Mouse (Mus musculus) embryonic fibroblast, embryonic 13.5 days (primary cell): Measurements from ENCODE around the gene Spon1. TPM values are rescaled to one million over a fixed set of nuclear protein-coding genes. Genes with fewer than 3 reads are reported as not detected.

Source experiments
- H3K27ac ChIP-seq: 2 replicates; pipeline ENCODE4 v1.5.1; 2012; ENCODE audit warnings: low read length, control low read depth, inconsistent platforms; ENCODE audit not compliant: insufficient read depth
- H3K4me1 ChIP-seq: 2 replicates; pipeline ENCODE4 v1.6.1; 2011; ENCODE audit warnings: low read length; ENCODE audit not compliant: control insufficient read depth, insufficient read depth
- H3K4me3 ChIP-seq: 2 replicates; pipeline ENCODE4 v1.5.1; 2011; ENCODE audit warnings: mild to moderate bottlenecking, control low read depth, low read length; ENCODE audit not compliant: insufficient read depth
- CTCF ChIP-seq: IDR thresholded peaks from 2 replicates; pipeline ENCODE4 v1.5.1; 2011; ENCODE audit warnings: mild to moderate bottlenecking, control low read depth, low read length, moderate library complexity, borderline replicate concordance; ENCODE audit not compliant: insufficient read depth
- POLR2A ChIP-seq: IDR thresholded peaks from 2 replicates; pipeline ENCODE4 v1.6.1; 2011; ENCODE audit warnings: low read depth, mild to moderate bottlenecking, control low read depth, low read length, moderate library complexity
- polyA plus RNA-seq: library from polyadenylated mRNA; stranded (reverse); fragments of >200 nt; gene quantifications from 2 replicates; pipeline ENCODE4 v1.2.4, GENCODE M21; 2011; ENCODE audit warnings: low read depth; ENCODE audit not compliant: missing spikeins, insufficient read length

Spon1 gene
- polyA plus RNA-seq, 1 experiment, result 0.56 TPM

GRCm38 (mm10) chr7:113774906-113775305, 9.1 kb downstream of the Spon1 start:
- Histone ChIP-seq H3K27ac (no peak overlapping the region), H3K4me3 (no peak overlapping the region), H3K4me1 (no peaks in the 10 kb centered on the region)
- no peak for TF ChIP-seq POLR2A
- TF ChIP-seq CTCF, result no peak

GRCm38 (mm10) chr7:113778546-113778945, 12.7 kb downstream of the Spon1 start:
- no peaks in the 10 kb centered on the region for H3K4me1 ChIP-seq
- no peak for TF ChIP-seq POLR2A
- no peak for TF ChIP-seq CTCF
- H3K4me3 ChIP-seq, result no peak overlapping the region
- no peak overlapping the region for H3K27ac ChIP-seq

GRCm38 (mm10) chr7:113780286-113780685, 14.5 kb downstream of the Spon1 start:
- TF ChIP-seq POLR2A (no peak), CTCF (no peak)
- H3K4me1 ChIP-seq, result no peaks in the 10 kb centered on the region
- no peak overlapping the region for H3K4me3 ChIP-seq
- H3K27ac ChIP-seq, result no peak overlapping the region

GRCm38 (mm10) chr7:113791991-113792390, 26.2 kb downstream of the Spon1 start:
- Histone ChIP-seq H3K27ac (no peak overlapping the region), H3K4me1 (no peaks in the 10 kb centered on the region), H3K4me3 (no peak overlapping the region)
- TF ChIP-seq POLR2A (no peak), CTCF (no peak)

GRCm38 (mm10) chr7:113792871-113793270, 27.1 kb downstream of the Spon1 start:
- no peak for TF ChIP-seq CTCF

GRCm38 (mm10) chr7:113795209-113795608, 29.4 kb downstream of the Spon1 start:
- H3K27ac ChIP-seq, result no peak overlapping the region
- no peak for TF ChIP-seq POLR2A
- no peak for TF ChIP-seq CTCF
- no peak overlapping the region for H3K4me3 ChIP-seq
- H3K4me1 ChIP-seq, result no peaks in the 10 kb centered on the region

More at GRCm38 (mm10) chr7:113792871-113793270, 27.1 kb downstream of the Spon1 start:
- no peak overlapping the region for H3K27ac ChIP-seq
- H3K4me1 ChIP-seq, result no peaks in the 10 kb centered on the region
- no peak overlapping the region for H3K4me3 ChIP-seq

GRCm38 (mm10) chr7:113797134-113797533, 31.3 kb downstream of the Spon1 start:
- no peaks in the 10 kb centered on the region for H3K4me1 ChIP-seq
- TF ChIP-seq CTCF (no peak), POLR2A (no peak)
- no peak overlapping the region for H3K4me3 ChIP-seq
- no peak overlapping the region for H3K27ac ChIP-seq

- TF ChIP-seq CTCF (no peak), POLR2A (no peak)
- no peak overlapping the region for H3K4me3 ChIP-seq
- H3K27ac ChIP-seq, result no peak overlapping the region
- H3K4me1 ChIP-seq, result no peaks in the 10 kb centered on the region
These were observed 32.9 kb downstream of the Spon1 start for GRCm38 (mm10) chr7:113798605-113799255.

GRCm38 (mm10) chr7:113809781-113810180, 44.0 kb downstream of the Spon1 start:
- H3K27ac ChIP-seq, result no peak overlapping the region
- H3K4me1 ChIP-seq, result no peaks in the 10 kb centered on the region
- no peak overlapping the region for H3K4me3 ChIP-seq
- no peak for TF ChIP-seq CTCF
- TF ChIP-seq POLR2A, result no peak

GRCm38 (mm10) chr7:113811376-113812158, 45.8 kb downstream of the Spon1 start:
- TF ChIP-seq CTCF, result no peak
- no peak for TF ChIP-seq POLR2A
- Histone ChIP-seq H3K4me3 (no peak overlapping the region), H3K27ac (no peak overlapping the region), H3K4me1 (no peaks in the 10 kb centered on the region)
